In genomic region chr10:80148610-80149290, GRCm38 (mm10) we compare ENCODE assay signal across 8 mouse cellular contexts. TPM values are rescaled to one million over a fixed set of nuclear protein-coding genes. Genes with fewer than 3 reads are reported as not detected.
DNase-seq lines count a peak whose midpoint lies in the region; ATAC-seq and TF ChIP-seq lines count a peak whose summit lies in the region.

No protein-coding gene starts in this region.

- no peaks in the 10 kb centered on the region for H3K9me3 ChIP-seq in CH12.LX (replicated peaks; ENCODE audit: low read length)
- no peaks in the 10 kb centered on the region for H3K9me3 ChIP-seq in forebrain, embryonic 11.5 days (ENCODE audit: control insufficient read depth, low read length)
- no peaks in the 10 kb centered on the region for H3K9me3 ChIP-seq in heart, embryonic 16.5 days (replicated peaks; ENCODE audit: control insufficient read depth, low read length)

- no peak for TF ChIP-seq EP300 in CH12.LX (IDR thresholded peaks at IDR 0.05; ENCODE audit: low read length)

- TF ChIP-seq RAD21 in CH12.LX (IDR thresholded peaks at IDR 0.05; ENCODE audit: low read depth, low read length) = peak; percentile 58

- ATAC-seq in forebrain, embryonic 11.5 days (replicated peaks; ENCODE audit: low FRiP score) = peak; percentile 45
- ATAC-seq in heart, embryonic 16.5 days (replicated peaks; ENCODE audit: extremely low read depth, insufficient read depth, low FRiP score) = peak; percentile 41
- peak; percentile 34 for ATAC-seq in neutrophil, adult 5-6 weeks (ENCODE audit: extremely low read depth, insufficient number of reproducible peaks, low FRiP score, poor library complexity, severe bottlenecking)

- dilution Hi-C loops in CH12.LX (cut with MboI; ENCODE audit: extremely low pct_ligation_motif_present, extremely low pct_unique_long_range_greater_than_20kb, low sequenced_read_pairs) = no loop called here

- peaks cover 35 to 49% of the 10 kb centered on the region in 2 experiments for H3K36me3 ChIP-seq in CH12.LX (replicated peaks in 1 of 2; ENCODE audit: control insufficient read depth in 1 of 2, insufficient read depth in 1 of 2, low read length in 1 of 2)
- H3K36me3 ChIP-seq in forebrain, embryonic 11.5 days (ENCODE audit: control insufficient read depth, insufficient read depth, low read length) = peaks cover 18% of the 10 kb centered on the region
- peaks cover 41% of the 10 kb centered on the region for H3K36me3 ChIP-seq in heart, embryonic 16.5 days (ENCODE audit: control insufficient read depth, insufficient read depth)

- peak overlapping the region; percentile 63; the same call in 1 of the 2 replicates for H3K4me2 ChIP-seq in CH12.LX (ENCODE audit: insufficient read depth, low read depth, poor library complexity, severe bottlenecking)
- H3K4me2 ChIP-seq in forebrain, embryonic 11.5 days (ENCODE audit: low read depth, low read length, severe bottlenecking) = peak overlapping the region; percentile 65
- H3K4me2 ChIP-seq in heart, embryonic 16.5 days (ENCODE audit: low read depth, low read length) = peak overlapping the region; percentile 91

- H3K79me2 ChIP-seq in CH12.LX (replicated peaks; ENCODE audit: control insufficient read depth, extremely low read depth, insufficient read depth, poor library complexity, severe bottlenecking) = peaks cover 16% of the 10 kb centered on the region

- TF ChIP-seq POLR2A in CH12.LX (IDR thresholded peaks at IDR 0.05; ENCODE audit: low read depth, low read length) = no peak

- no peaks in the 10 kb centered on the region for H3K27me3 ChIP-seq in CH12.LX (replicated peaks)
- no peaks in the 10 kb centered on the region for H3K27me3 ChIP-seq in forebrain, embryonic 11.5 days (ENCODE audit: control insufficient read depth, insufficient read depth, low read length)
- no peaks in the 10 kb centered on the region for H3K27me3 ChIP-seq in heart, embryonic 16.5 days (ENCODE audit: control insufficient read depth, insufficient read depth, low read length)

- WGBS in forebrain, embryonic 11.5 days = under 1% methylated on average over 56 of the region's 57 CpGs
- 1% methylated on average over 57 of the region's 57 CpGs for WGBS in heart, embryonic 16.5 days

- in situ Hi-C loops in CH12.LX (cut with MboI; ENCODE audit: low pct_ligation_motif_present, low pct_unique_long_range_greater_than_20kb, low sequenced_read_pairs) = no loop called here

- peak in 1 of 2 experiments; percentile 99; a peak in 2 of 4 replicates for TF ChIP-seq CTCF in CH12.LX (conservative IDR thresholded peaks at IDR 0.05 in 1 of 2, IDR thresholded peaks at IDR 0.05 in 1 of 2; ENCODE audit: low read depth in 2 of 2, low read length in 2 of 2)

- H3K9ac ChIP-seq in CH12.LX (ENCODE audit: insufficient read depth, low read depth) = peak overlapping the region; percentile 64
- peak overlapping the region; percentile 95 for H3K9ac ChIP-seq in forebrain, embryonic 11.5 days (ENCODE audit: low read length)
- H3K9ac ChIP-seq in heart, embryonic 16.5 days (ENCODE audit: low read length) = peak overlapping the region; percentile 96

- peak; percentile 77 for DNase-seq in CH12.LX (ENCODE audit: extremely low read depth)
- peak; percentile 85 for DNase-seq in c-Kit-positive CD71-positive TER-119-negative erythroid progenitor cells, embryonic 14.5 days (ENCODE audit: low read depth)
- DNase-seq in forebrain, embryonic 11.5 days (ENCODE audit: low spot score) = peak; percentile 97
- peak; percentile 96 to 97 for DNase-seq in kidney, postnatal 36 days
- DNase-seq in lung, adult 18-20 months = peak; percentile 93 to 95
- peak; percentile 91 for DNase-seq in testis, postnatal 14 days (ENCODE audit: low spot score)

- peak overlapping the region; percentile 58 for H3K27ac ChIP-seq in CH12.LX (ENCODE audit: insufficient read depth, low read depth)
- H3K27ac ChIP-seq in forebrain, embryonic 11.5 days (ENCODE audit: low read depth, low read length) = peak overlapping the region; percentile 100
- H3K27ac ChIP-seq in heart, embryonic 16.5 days (ENCODE audit: low read length) = peak overlapping the region; percentile 100

- peak overlapping the region; percentile 78 to 91 (median 81) for H3K4me3 ChIP-seq in CH12.LX (replicated peaks in 1 of 3; ENCODE audit: low read depth in 2 of 3, low read length in 2 of 3, poor library complexity in 1 of 3)
- peak overlapping the region; percentile 99 for H3K4me3 ChIP-seq in forebrain, embryonic 11.5 days (ENCODE audit: low read depth, low read length)
- H3K4me3 ChIP-seq in heart, embryonic 16.5 days (ENCODE audit: low read length) = peak overlapping the region; percentile 92

- H3K4me1 ChIP-seq in CH12.LX (ENCODE audit: control insufficient read depth in 1 of 2, insufficient read depth in 2 of 2) = peaks cover 33 to 50% of the 10 kb centered on the region in 2 experiments
- peaks cover 26% of the 10 kb centered on the region for H3K4me1 ChIP-seq in forebrain, embryonic 11.5 days (replicated peaks; ENCODE audit: control insufficient read depth, insufficient read depth, low read length)
- peaks cover 55% of the 10 kb centered on the region for H3K4me1 ChIP-seq in heart, embryonic 16.5 days (ENCODE audit: control insufficient read depth, insufficient read depth, low read length)

TF ChIP-seq in CH12.LX, 34 proteins besides CTCF, POLR2A, EP300 and RAD21 (continues in another document):
- no peak for TF ChIP-seq RCOR1 (conservative IDR thresholded peaks at IDR 0.05; ENCODE audit: low read depth, low read length)
- no peak for TF ChIP-seq USF2 (conservative IDR thresholded peaks at IDR 0.05; ENCODE audit: low read depth, low read length)
- peak; percentile 26; the same call in 1 of the 2 replicates for TF ChIP-seq MAFK (IDR thresholded peaks at IDR 0.05; ENCODE audit: insufficient replicate concordance, low read length)
- TF ChIP-seq ZNF384 (IDR thresholded peaks at IDR 0.05; ENCODE audit: low read depth, low read length) = peak; percentile 83
- TF ChIP-seq MAX (IDR thresholded peaks at IDR 0.05; ENCODE audit: low read length) = no peak
- TF ChIP-seq IRF4 (IDR thresholded peaks at IDR 0.05; ENCODE audit: low read depth, low read length) = peak; percentile 68
- no peak for TF ChIP-seq ZKSCAN1 (IDR thresholded peaks at IDR 0.05; ENCODE audit: borderline replicate concordance, low read depth, low read length)
- no peak for TF ChIP-seq JUND (conservative IDR thresholded peaks at IDR 0.05; ENCODE audit: low read depth, low read length)
- peak; percentile 28 for TF ChIP-seq ETS1 (conservative IDR thresholded peaks at IDR 0.05; ENCODE audit: low read depth, low read length)
- no peak for TF ChIP-seq KAT2A (IDR thresholded peaks at IDR 0.05; ENCODE audit: insufficient replicate concordance, low read length)
- peak; percentile 7 for TF ChIP-seq MXI1 (IDR thresholded peaks at IDR 0.05; ENCODE audit: low read depth, low read length)
- no peak for TF ChIP-seq JUN (IDR thresholded peaks at IDR 0.05; ENCODE audit: insufficient read depth, low read depth, low read length)
- TF ChIP-seq CHD1 (IDR thresholded peaks at IDR 0.05; ENCODE audit: low read depth, low read length) = no peak
- TF ChIP-seq MAZ (IDR thresholded peaks at IDR 0.05; ENCODE audit: low read depth, low read length) = peak; percentile 75; the same call in 1 of the 2 replicates
- no peak; the same call in 1 of the 2 replicates for TF ChIP-seq HCFC1 (IDR thresholded peaks at IDR 0.05; ENCODE audit: low read depth, low read length)
- TF ChIP-seq NRF1 (IDR thresholded peaks at IDR 0.05; ENCODE audit: low read depth, low read length) = peak; percentile 70
- 0 out of 2 replicates have a peak, but pooled peaks have one; percentile 49 for TF ChIP-seq UBTF (IDR thresholded peaks at IDR 0.05; ENCODE audit: low read depth, low read length)
- TF ChIP-seq POLR2AphosphoS2 (IDR thresholded peaks at IDR 0.05; ENCODE audit: low read depth, low read length) = no peak
- TF ChIP-seq ZC3H11A (IDR thresholded peaks at IDR 0.05; ENCODE audit: low read depth, low read length) = no peak

RNA-seq across cellular contexts. Expression of gene Midn, which starts 0.7 kb away (rescaled TPM):
- 11.6 and 16.2 TPM in 2 replicates for total RNA-seq in CH12.LX (2012; rRNA removed)
- total RNA-seq in CH12.LX (2014; rRNA removed) = 3.9 and 4.7 TPM in 2 replicates
- 25.2 and 33.2 TPM in 2 replicates for polyA plus RNA-seq in CH12.LX (2012; ENCODE audit: insufficient read length, low read depth)
- 58.3 and 66.4 TPM in 2 replicates for polyA plus RNA-seq in forebrain, embryonic 11.5 days (2014; fragmentation: Nextera tagmentation; extraction: Ambion mirVana)
- 10.3 and 13.0 TPM in 2 replicates for polyA plus RNA-seq in heart, embryonic 16.5 days (2015; fragmentation: Nextera tagmentation; extraction: Ambion mirVana)
- total RNA-seq in neutrophil, adult 5-6 weeks (2017) = 126 and 143 TPM in 2 replicates

RNA-seq across cellular contexts. Expression of gene Cbarp, which starts 8.1 kb away (rescaled TPM):
- total RNA-seq in CH12.LX (2012; rRNA removed) (2.3 and 2.6 TPM in 2 replicates), CH12.LX (2014; rRNA removed) (0.09 and 0.19 TPM in 2 replicates)
- 1.7 and 2.4 TPM in 2 replicates for polyA plus RNA-seq in CH12.LX (2012; ENCODE audit: insufficient read length, low read depth)
- 10.4 and 15.0 TPM in 2 replicates for polyA plus RNA-seq in forebrain, embryonic 11.5 days (2014; fragmentation: Nextera tagmentation; extraction: Ambion mirVana)
- 2.5 TPM in 2 replicates for polyA plus RNA-seq in heart, embryonic 16.5 days (2015; fragmentation: Nextera tagmentation; extraction: Ambion mirVana)
- total RNA-seq in neutrophil, adult 5-6 weeks (2017) = 0.98 and 1.6 TPM in 2 replicates

RNA-seq across cellular contexts. Expression of gene Atp5d, which starts 10.3 kb away (rescaled TPM):
- total RNA-seq in CH12.LX (2012; rRNA removed) (270 and 326 TPM in 2 replicates), CH12.LX (2014; rRNA removed) (85.8 and 106 TPM in 2 replicates)
- 306 and 352 TPM in 2 replicates for polyA plus RNA-seq in CH12.LX (2012; ENCODE audit: insufficient read length, low read depth)
- 401 and 414 TPM in 2 replicates for polyA plus RNA-seq in forebrain, embryonic 11.5 days (2014; fragmentation: Nextera tagmentation; extraction: Ambion mirVana)
- 1,107 and 1,132 TPM in 2 replicates for polyA plus RNA-seq in heart, embryonic 16.5 days (2015; fragmentation: Nextera tagmentation; extraction: Ambion mirVana)
- total RNA-seq in neutrophil, adult 5-6 weeks (2017) = 34.4 and 38.6 TPM in 2 replicates

RNA-seq across cellular contexts. Expression of gene Cirbp, which starts 17.0 kb away (rescaled TPM):
- total RNA-seq in CH12.LX (2012; rRNA removed) (28.3 and 34.4 TPM in 2 replicates), CH12.LX (2014; rRNA removed) (27.0 and 31.9 TPM in 2 replicates)
- 40.2 and 45.9 TPM in 2 replicates for polyA plus RNA-seq in CH12.LX (2012; ENCODE audit: insufficient read length, low read depth)
- polyA plus RNA-seq in forebrain, embryonic 11.5 days (2014; fragmentation: Nextera tagmentation; extraction: Ambion mirVana) = 82.0 and 83.4 TPM in 2 replicates
- polyA plus RNA-seq in heart, embryonic 16.5 days (2015; fragmentation: Nextera tagmentation; extraction: Ambion mirVana) = 85.3 and 87.6 TPM in 2 replicates
- 151 and 158 TPM in 2 replicates for total RNA-seq in neutrophil, adult 5-6 weeks (2017)

RNA-seq across cellular contexts. Expression of gene 1600002K03Rik, which starts 24.0 kb away (rescaled TPM):
- 30.5 and 37.7 TPM in 2 replicates for total RNA-seq in CH12.LX (2012; rRNA removed)
- 34.3 and 40.2 TPM in 2 replicates for total RNA-seq in CH12.LX (2014; rRNA removed)
- polyA plus RNA-seq in CH12.LX (2012; ENCODE audit: insufficient read length, low read depth) = 19.3 and 21.9 TPM in 2 replicates
- 6.4 and 8.3 TPM in 2 replicates for polyA plus RNA-seq in forebrain, embryonic 11.5 days (2014; fragmentation: Nextera tagmentation; extraction: Ambion mirVana)
- 9.7 and 10.7 TPM in 2 replicates for polyA plus RNA-seq in heart, embryonic 16.5 days (2015; fragmentation: Nextera tagmentation; extraction: Ambion mirVana)
- total RNA-seq in neutrophil, adult 5-6 weeks (2017) = 10.3 and 14.2 TPM in 2 replicates

Comparison
In these comparisons a context has a peak if more than half of its experiments do, and no peak if none do; other contexts are left out.
1. Peak in every context shown above with its lines: DNase-seq, ATAC-seq, H3K4me3 ChIP-seq and H3K27ac ChIP-seq.